ENCODE assay signal across 10 mouse cellular contexts in genomic region chr7:145300321-145301007, GRCm38 (mm10). TPM values are rescaled to one million over a fixed set of nuclear protein-coding genes. Genes with fewer than 3 reads are reported as not detected.
DNase-seq lines count a peak whose midpoint lies in the region; ATAC-seq lines count a peak whose summit lies in the region.
"Had no signal": no experiment of that assay in that cellular context is flagged by ENCODE, and none has a peak within 500 bp of the region (broad histone marks: within the 10 kb centered on the region; RNA-seq: fewer than 3 reads in every experiment).

TSS of gene Mrgprf (plus strand) at chr7:145300828.

- H3K36me3 ChIP-seq in kidney, embryonic 15.5 days = no peaks in the 10 kb centered on the region
- H3K36me3 ChIP-seq: heart, embryonic 13.5 days had no signal

- H3K9me3 ChIP-seq in kidney, embryonic 15.5 days (replicated peaks) = no peaks in the 10 kb centered on the region
- H3K9me3 ChIP-seq: heart, embryonic 13.5 days had no signal

- H3K9ac ChIP-seq in kidney, embryonic 15.5 days = no peak within 1 kb of the TSS

- no peak within 1 kb of the TSS for H3K4me3 ChIP-seq in kidney, embryonic 15.5 days (replicated peaks)
- H3K4me3 ChIP-seq: heart, embryonic 13.5 days had no signal

- H3K27ac ChIP-seq in kidney, embryonic 15.5 days = peak within 1 kb of the TSS; percentile 43; the same call in 1 of the 2 replicates
- H3K27ac ChIP-seq: heart, embryonic 13.5 days had no signal

- WGBS in kidney, embryonic 15.5 days = 27% methylated on average over 12 of the region's 13 CpGs

- no peak for DNase-seq in kidney, adult 11 months
- DNase-seq in cerebellum, adult 18-20 months = peak; percentile 85
- no peak for DNase-seq in gonadal fat pad, adult 2 months (ENCODE audit: low read depth)
- peak; percentile 63 for DNase-seq in lung, postnatal 14 days
- DNase-seq in Muller cell, postnatal 12 days (ENCODE audit: inconsistent ontology term) = no peak
- DNase-seq in c-Kit-positive CD71-positive TER-119-positive erythroid progenitor cells, embryonic 14.5 days (ENCODE audit: low spot score) = no peak

- H3K4me1 ChIP-seq in kidney, embryonic 15.5 days = peaks cover 31% of the 10 kb centered on the region

- ATAC-seq in kidney, embryonic 15.5 days (replicated peaks; ENCODE audit: low FRiP score) = no peak
- ATAC-seq in erythroid progenitor cell, adult 5-6 weeks (replicated peaks; ENCODE audit: low FRiP score, poor library complexity, severe bottlenecking) = no peak
- ATAC-seq: Patski had no signal

- no peak within 1 kb of the TSS for H3K4me2 ChIP-seq in kidney, embryonic 15.5 days

- H3K27me3 ChIP-seq in kidney, embryonic 15.5 days = no peaks in the 10 kb centered on the region
- H3K27me3 ChIP-seq: heart, embryonic 13.5 days; Patski had no signal

RNA-seq across cellular contexts. Expression of gene Mrgprf, which starts in this region (rescaled TPM):
- polyA plus RNA-seq in kidney, embryonic 15.5 days (2015; fragmentation: Nextera tagmentation; extraction: Ambion mirVana) = 2.5 and 3.7 TPM in 2 replicates
- polyA plus RNA-seq in gonadal fat pad, adult 2 months (2012; rRNA removed) = 15.5 and 24.3 TPM in 2 replicates
- total RNA-seq in erythroid progenitor cell, adult 5-6 weeks (2015; ENCODE audit: low replicate concordance) = not detected in 2 replicates
- not detected in 2 replicates for total RNA-seq in erythroid progenitor cell, adult 5-6 weeks (2017; ENCODE audit: low replicate concordance)

Comparison
In these comparisons a context has a peak if more than half of its experiments do, and no peak if none do; other contexts are left out.
1. DNase-seq: peak in cerebellum, adult 18-20 months (2 of 2) and lung, postnatal 14 days (single experiment); none in kidney, adult 11 months (single experiment), gonadal fat pad, adult 2 months (single experiment), Muller cell, postnatal 12 days (single experiment) and c-Kit-positive CD71-positive TER-119-positive erythroid progenitor cells, embryonic 14.5 days (single experiment).